Mouse (Mus musculus) left cerebral cortex, adult 2 months (tissue): ENCODE measurements around the gene Tm7sf3. TPM values are rescaled to one million over a fixed set of nuclear protein-coding genes. Genes with fewer than 3 reads are reported as not detected.
A peak's percentile ranks its signal among the peaks of the same experiment; 100 is the strongest.
"Not testable (repeated sequence)": the region's sequence is repeated elsewhere in the genome, so short reads cannot be mapped to it uniquely, and the experiment has no call there.

Source experiments
- DNase-seq, 2 experiments: peaks; one replicate each; pipeline ENCODE4 v3.0.0; 2021 to 2022; ENCODE audit warnings: low spot score in 2 of 2, mixed read lengths in 1 of 2; ENCODE audit errors: extremely low spot score in 1 of 2
- H3K27ac ChIP-seq: fragments of 200-600 bp; 2 replicates; pipeline ENCODE4 v1.8.1; 2022
- H3K4me3 ChIP-seq: fragments of 200-600 bp; 2 replicates; pipeline ENCODE4 v1.8.1; 2022
- CTCF ChIP-seq: fragments of 200-600 bp; IDR thresholded peaks from 2 replicates; pipeline ENCODE4 v1.8.1; 2022; ENCODE audit warnings: antibody characterized with exemption, mild to moderate bottlenecking, moderate library complexity
- intact Hi-C: fragments of 180-260 bp; cut with DNase I; formaldehyde crosslinking; loops from one replicate; pipeline ENCODE4 v1.15.1; 2025
- total RNA-seq, 2 experiments: library from RNA; stranded (reverse); gene quantifications; 2 replicates each; pipeline ENCODE4 v1.2.3; 2021

Tm7sf3 gene
- total RNA-seq, 2 experiments from 2014 or later = 26.4 to 27.4 TPM

GRCm38 (mm10) chr6:146585134-146585533 lies 57.5 kb downstream of the Tm7sf3 start:
- intact Hi-C loops = no loop called here
- no peak for TF ChIP-seq CTCF
- H3K27ac ChIP-seq = peak overlapping the region; percentile 8
- H3K4me3 ChIP-seq = no peak overlapping the region
- no peak for DNase-seq

GRCm38 (mm10) chr6:146583366-146584046 lies 59.1 kb downstream of the Tm7sf3 start:
- no peak for DNase-seq
- Histone ChIP-seq H3K27ac (peak overlapping the region; percentile 8), H3K4me3 (no peak overlapping the region)
- TF ChIP-seq CTCF = no peak
- intact Hi-C loops = no loop called here

- intact Hi-C loops = no loop called here
- peak overlapping the region; percentile 61 for H3K4me3 ChIP-seq
- TF ChIP-seq CTCF = no peak
These were observed 62.2 kb downstream of the Tm7sf3 start for GRCm38 (mm10) chr6:146580381-146580926.

GRCm38 (mm10) chr6:146578586-146578985 lies 64.0 kb downstream of the Tm7sf3 start:
- TF ChIP-seq CTCF = no peak
- DNase-seq = peak in 1 of 2 experiments; percentile 30
- H3K27ac ChIP-seq = peak overlapping the region; percentile 99
- peak overlapping the region; percentile 61 for H3K4me3 ChIP-seq
- intact Hi-C loops = loop anchor here (5.0 to 10.0 kb wide), 3 partner anchors 76 to 716 kb away; partner anchors contain the start of gene Itpr2

More at GRCm38 (mm10) chr6:146580381-146580926, 62.2 kb downstream of the Tm7sf3 start:
- DNase-seq = peak in 1 of 2 experiments; percentile 50
- H3K27ac ChIP-seq = peak overlapping the region; percentile 99

- peak overlapping the region; percentile 61 for H3K4me3 ChIP-seq
- H3K27ac ChIP-seq = peak overlapping the region; percentile 99
- no peak for TF ChIP-seq CTCF
- DNase-seq = no peak
- intact Hi-C loops = loop anchor here (5.0 to 10.0 kb wide), 3 partner anchors 76 to 716 kb away; partner anchors contain the start of gene Itpr2
These were observed 64.5 kb downstream of the Tm7sf3 start for GRCm38 (mm10) chr6:146578111-146578531.

GRCm38 (mm10) chr6:146577310-146578109 lies 65.1 kb downstream of the Tm7sf3 start, which contains the start of gene Ints13:
Ints13 (minus strand) TSS chr6:146577835.
- intact Hi-C loops = loop anchor here (2.0 to 10.0 kb wide), 4 partner anchors 65 to 715 kb away; partner anchors contain the start of genes Itpr2, Med21 and Tm7sf3
- Histone ChIP-seq H3K27ac (peak within 1 kb of the TSS; percentile 99), H3K4me3 (peak within 1 kb of the TSS; percentile 61)
- peak; percentile 94 to 97 for DNase-seq
- TF ChIP-seq CTCF = no peak; the same call in 1 of the 2 replicates

GRCm38 (mm10) chr6:146576903-146577302 lies 65.7 kb downstream of the Tm7sf3 start, which contains the start of gene Fgfr1op2:
Fgfr1op2 (plus strand) TSS chr6:146577203.
- no peak for DNase-seq

GRCm38 (mm10) chr6:146572073-146572472 lies 70.6 kb downstream of the Tm7sf3 start:
- no peak overlapping the region for H3K4me3 ChIP-seq
- intact Hi-C loops = loop anchor here (10.0 kb wide), 1 partner anchor 287 kb away; no protein-coding TSS in a partner anchor
- DNase-seq = no peak
- no peak for TF ChIP-seq CTCF
- no peak overlapping the region for H3K27ac ChIP-seq

More at GRCm38 (mm10) chr6:146576903-146577302, 65.7 kb downstream of the Tm7sf3 start, which contains the start of gene Fgfr1op2:
- no peak for TF ChIP-seq CTCF
- intact Hi-C loops = loop anchor here (2.0 to 10.0 kb wide), 4 partner anchors 66 to 715 kb away; partner anchors contain the start of genes Itpr2, Med21 and Tm7sf3
- peak within 1 kb of the TSS; percentile 99 for H3K27ac ChIP-seq
- H3K4me3 ChIP-seq = peak within 1 kb of the TSS; percentile 61

- intact Hi-C loops, DNase-seq, H3K4me3 ChIP-seq, H3K27ac ChIP-seq: not testable (repeated sequence)
These were observed 80.2 kb downstream of the Tm7sf3 start for GRCm38 (mm10) chr6:146562461-146562860.

Other genes starting within 250 kb of the Tm7sf3 start
- gene Itpr2, start 140.6 kb downstream of the Tm7sf3 start, total RNA-seq = 10 to 100 TPM; 12.3 to 15.4 TPM
- gene Fgfr1op2, start 65.6 kb downstream of the Tm7sf3 start, total RNA-seq = 100 to 1,000 TPM in 1 of 2 experiments, 10 to 100 TPM in 1; 98.6 to 108 TPM
- 10 to 100 TPM; 38.4 to 38.6 TPM for gene Ints13, start 65.0 kb downstream of the Tm7sf3 start, total RNA-seq
- 10 to 100 TPM; 44.1 to 44.8 TPM for gene Med21, start 277 bp downstream of the Tm7sf3 start, total RNA-seq
- gene Stk38l, start 82.2 kb upstream of the Tm7sf3 start, total RNA-seq = 10 to 100 TPM; 25.7 to 26.3 TPM
- gene Arntl2, start 153.2 kb upstream of the Tm7sf3 start, total RNA-seq = 10 to 100 TPM in 1 of 2 experiments, 1 to 10 TPM in 1; 8.2 to 10.2 TPM
- gene Smco2, start 207.3 kb upstream of the Tm7sf3 start, total RNA-seq = not detected
- 10 to 100 TPM; 61.0 to 61.6 TPM for gene Ppfibp1, start 245.7 kb upstream of the Tm7sf3 start, total RNA-seq